Mouse (Mus musculus) embryonic facial prominence, embryonic 11.5 days (tissue): ENCODE measurements around the gene Abcb10. TPM values are rescaled to one million over a fixed set of nuclear protein-coding genes. Genes with fewer than 3 reads are reported as not detected.
A peak's percentile ranks its signal among the peaks of the same experiment; 100 is the strongest.

ENCODE experiments used
- ATAC-seq: fragments of 200-750 bp; cut with Nextera tagmentation; replicated peaks from 2 replicates; pipeline ENCODE4 v1.8.0; 2017; ENCODE audit warnings: low read depth; ENCODE audit not compliant: insufficient number of reproducible peaks, low FRiP score, low TSS enrichment
- DNase-seq: peaks from one replicate; pipeline ENCODE4 v3.0.0-alpha.2; 2015; ENCODE audit warnings: low spot score
- H3K27ac ChIP-seq: fragments of 300-500 bp; sonication (generic); replicated peaks from 2 replicates; pipeline ENCODE4 v1.5.1; 2014; ENCODE audit warnings: mild to moderate bottlenecking, low read depth, low read length, control low read depth
- H3K27me3 ChIP-seq: fragments of 300-500 bp; sonication (generic); 2 replicates; pipeline ENCODE4 v1.6.1; 2014; ENCODE audit warnings: mild to moderate bottlenecking, low read length, moderate library complexity, mixed read lengths; ENCODE audit not compliant: control insufficient read depth, insufficient read depth
- H3K36me3 ChIP-seq: fragments of 300-500 bp; sonication (generic); replicated peaks from 2 replicates; pipeline ENCODE4 v1.6.1; 2014; ENCODE audit warnings: low read depth, mild to moderate bottlenecking, low read length, moderate library complexity, mixed read lengths; ENCODE audit not compliant: control insufficient read depth, insufficient read depth
- H3K4me1 ChIP-seq: fragments of 300-500 bp; sonication (generic); 2 replicates; pipeline ENCODE4 v1.6.1; 2014; ENCODE audit warnings: low read length, mixed read lengths; ENCODE audit not compliant: control insufficient read depth, insufficient read depth
- H3K4me2 ChIP-seq: fragments of 300-500 bp; sonication (generic); 2 replicates; pipeline ENCODE4 v1.6.1; 2014; ENCODE audit warnings: low read depth, mild to moderate bottlenecking, control low read depth, low read length, moderate library complexity
- H3K4me3 ChIP-seq: fragments of 300-500 bp; sonication (generic); 2 replicates; pipeline ENCODE4 v1.5.1; 2014; ENCODE audit warnings: low read depth, low read length, control low read depth
- H3K9ac ChIP-seq: fragments of 300-500 bp; sonication (generic); replicated peaks from 2 replicates; pipeline ENCODE4 v1.6.1; 2014; ENCODE audit warnings: mild to moderate bottlenecking, control low read depth, low read length
- H3K9me3 ChIP-seq: fragments of 300-500 bp; sonication (generic); replicated peaks from 2 replicates; pipeline ENCODE4 v1.6.1; 2016; ENCODE audit warnings: mild to moderate bottlenecking, low read length, inconsistent platforms, mixed read lengths; ENCODE audit not compliant: control insufficient read depth
- WGBS: fragments of 180-500 bp; shearing (Covaris S2); extraction: QIAGEN DNeasy Blood & Tissue Kit; methylation state at CpG from one replicate; pipeline ENCODE4 v1.1.7; 2014; 5-methylcytosine and 5-hydroxymethylcytosine counted together
- polyA plus RNA-seq: library from polyadenylated mRNA; unstranded; fragments of >200 nt; fragmentation: Nextera tagmentation; extraction: Ambion mirVana; gene quantifications from 2 replicates; pipeline ENCODE4 v1.2.1, GENCODE M21; 2014

Abcb10 gene
- polyA plus RNA-seq, 1 experiment from 2014 or later, result 18.8 TPM

DNA sequence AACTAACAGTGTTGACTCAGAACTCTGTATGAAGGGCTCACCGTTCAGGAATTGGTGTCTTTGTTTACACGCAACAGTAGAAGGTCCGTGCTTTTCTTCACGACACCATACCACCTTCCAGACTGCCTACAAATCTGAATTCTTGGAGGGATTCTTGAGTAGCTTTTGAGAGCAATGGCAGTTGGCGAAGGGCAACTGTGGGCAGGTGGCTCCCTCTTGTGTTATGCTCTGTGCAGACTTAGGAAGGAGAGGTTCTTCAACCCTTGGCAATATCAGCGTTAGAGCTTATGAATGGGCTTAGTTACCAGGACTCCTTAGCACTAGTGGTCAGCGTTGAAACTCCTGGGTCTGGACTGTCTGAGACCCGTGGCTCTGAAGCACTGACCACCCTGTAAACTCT is 9.7 kb upstream of the Abcb10 start:
- Histone ChIP-seq H3K4me2 (no peak overlapping the region), H3K4me1 (no peaks in the 10 kb centered on the region), H3K4me3 (no peak overlapping the region), H3K9me3 (no peaks in the 10 kb centered on the region), H3K27ac (no peak overlapping the region), H3K36me3 (no peaks in the 10 kb centered on the region; the same call in 1 of the 2 replicates), H3K27me3 (no peaks in the 10 kb centered on the region), H3K9ac (no peak overlapping the region)
- ATAC-seq (no peak), DNase-seq (no peak)
- 86% methylated on average over 8 of the region's 8 CpGs for WGBS

DNA sequence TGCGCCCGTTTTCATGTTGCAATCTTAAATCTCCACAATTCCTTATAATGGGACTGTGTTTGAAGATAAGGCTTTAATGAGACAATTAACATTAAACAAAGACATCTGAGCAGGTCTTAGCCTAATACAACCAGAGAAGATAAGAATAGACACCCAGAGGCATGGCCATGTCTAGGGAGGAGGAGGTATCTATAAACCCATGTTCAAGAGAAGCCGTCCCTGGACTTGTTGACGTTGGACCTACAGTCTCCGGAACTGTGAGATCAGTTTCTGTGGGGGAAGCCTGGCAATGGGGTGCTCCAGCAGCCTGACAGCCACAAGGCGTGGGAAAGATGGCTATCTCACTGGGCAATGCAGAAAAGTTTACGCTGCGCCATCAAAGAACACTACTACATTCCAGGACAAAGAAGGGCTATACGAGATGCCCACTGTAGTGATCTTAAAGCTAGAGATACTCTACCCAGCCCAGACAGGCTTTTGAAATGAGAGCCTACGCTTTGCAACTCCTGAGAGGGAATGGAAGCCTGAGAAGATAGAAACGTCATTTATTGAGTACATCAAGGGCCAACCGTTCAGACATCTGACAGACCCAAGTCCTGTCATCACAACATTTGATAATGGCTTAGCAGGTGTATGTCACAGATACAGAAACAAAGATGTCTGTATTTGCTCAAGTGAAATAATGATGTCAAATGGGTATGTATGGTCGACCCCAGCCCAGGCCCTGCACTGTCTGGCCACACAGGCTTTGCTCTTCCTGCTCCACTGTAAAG is 7.5 kb upstream of the Abcb10 start:
- Histone ChIP-seq H3K27me3 (no peaks in the 10 kb centered on the region), H3K9me3 (no peaks in the 10 kb centered on the region), H3K4me3 (no peak overlapping the region), H3K4me1 (no peaks in the 10 kb centered on the region), H3K4me2 (no peak overlapping the region), H3K9ac (no peak overlapping the region), H3K27ac (no peak overlapping the region), H3K36me3 (no peaks in the 10 kb centered on the region; the same call in 1 of the 2 replicates)
- ATAC-seq (no peak), DNase-seq (no peak)
- WGBS, result 85% methylated on average over 13 of the region's 13 CpGs

DNA sequence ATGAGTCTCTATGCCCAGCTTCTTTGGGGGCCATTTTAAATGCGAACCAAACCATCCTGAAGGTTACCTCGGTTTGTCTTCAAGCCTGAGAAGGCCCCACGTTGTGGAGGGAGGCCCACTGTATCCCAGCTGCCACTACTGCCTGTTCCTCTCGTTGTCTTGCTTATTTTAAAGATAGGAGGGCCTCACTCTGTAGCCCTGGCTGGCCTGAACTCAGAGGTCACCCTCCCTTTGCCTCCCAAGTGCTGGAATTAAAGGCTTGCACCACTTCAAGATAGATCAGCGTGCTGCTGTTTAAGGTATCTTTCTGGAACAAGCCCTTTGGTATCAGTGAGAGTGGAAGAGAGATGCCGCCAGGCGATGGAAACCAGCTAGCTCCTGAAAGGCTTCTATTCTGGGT is 6.2 kb upstream of the Abcb10 start:
- no peak overlapping the region for H3K9ac ChIP-seq
- ATAC-seq (no peak), DNase-seq (no peak)
- 76% methylated on average over 7 of the region's 7 CpGs for WGBS
- H3K4me3 ChIP-seq, result no peak overlapping the region
- H3K36me3 ChIP-seq, result no peaks in the 10 kb centered on the region; the same call in 1 of the 2 replicates
- no peaks in the 10 kb centered on the region for H3K27me3 ChIP-seq
- H3K27ac ChIP-seq, result no peak overlapping the region
- H3K4me2 ChIP-seq, result no peak overlapping the region
- H3K4me1 ChIP-seq, result no peaks in the 10 kb centered on the region
- H3K9me3 ChIP-seq, result no peaks in the 10 kb centered on the region

DNA sequence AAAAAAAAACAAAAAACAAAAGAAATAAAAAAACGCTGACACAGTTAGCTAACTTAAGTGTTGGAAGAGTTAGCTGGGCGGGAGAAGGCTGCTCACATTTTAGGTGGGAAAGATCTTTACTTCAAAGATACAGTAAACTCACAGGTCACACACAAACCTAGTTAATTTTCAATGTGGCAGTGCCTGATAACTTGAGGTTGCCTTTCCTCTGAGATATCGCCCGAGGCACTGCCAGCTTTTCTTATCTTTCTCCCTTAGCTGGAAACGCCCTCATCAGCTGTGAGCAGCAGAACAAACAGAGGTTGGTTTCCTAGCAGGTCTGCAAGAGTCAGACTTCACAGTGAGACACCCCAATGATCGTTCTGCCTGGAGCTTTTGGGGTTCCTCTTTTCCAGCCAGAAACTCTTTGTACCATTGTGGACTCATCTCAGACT is 5.7 kb upstream of the Abcb10 start:
- Histone ChIP-seq H3K36me3 (no peaks in the 10 kb centered on the region), H3K4me2 (no peak overlapping the region), H3K9me3 (no peaks in the 10 kb centered on the region), H3K27ac (no peak overlapping the region), H3K4me3 (no peak overlapping the region), H3K27me3 (no peaks in the 10 kb centered on the region), H3K4me1 (no peaks in the 10 kb centered on the region), H3K9ac (no peak overlapping the region)
- WGBS, result 63% methylated on average over 6 of the region's 6 CpGs
- DNase-seq, result no peak
- no peak for ATAC-seq

DNA sequence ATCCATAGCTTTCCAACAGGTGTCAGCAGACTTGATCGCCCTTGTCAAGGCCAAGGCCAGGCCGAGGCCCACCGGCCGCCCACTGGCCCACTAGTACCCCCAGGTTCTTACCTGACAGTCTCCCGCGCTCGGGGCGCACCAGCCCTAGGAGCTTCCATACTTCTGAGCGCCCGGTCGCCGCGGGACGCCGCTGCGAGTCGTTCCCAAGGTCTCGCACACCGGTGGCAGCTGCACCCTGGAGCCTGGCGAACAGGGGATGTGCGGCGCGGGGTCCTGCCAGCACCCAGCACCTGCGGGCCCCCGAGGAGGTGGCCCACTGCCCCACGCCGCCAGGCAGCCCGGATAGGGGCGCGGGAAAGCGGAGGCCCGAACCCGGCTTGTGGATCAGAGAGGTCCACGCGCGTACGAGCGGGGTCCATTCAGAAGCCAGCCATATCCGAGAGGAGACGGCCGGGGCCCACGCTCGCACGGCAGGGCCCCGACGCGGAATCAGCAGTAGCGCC is 580 bp downstream of the Abcb10 start:
- H3K9me3 ChIP-seq, result no peaks in the 10 kb centered on the region
- WGBS, result under 1% methylated on average over 48 of the region's 48 CpGs

DNA sequence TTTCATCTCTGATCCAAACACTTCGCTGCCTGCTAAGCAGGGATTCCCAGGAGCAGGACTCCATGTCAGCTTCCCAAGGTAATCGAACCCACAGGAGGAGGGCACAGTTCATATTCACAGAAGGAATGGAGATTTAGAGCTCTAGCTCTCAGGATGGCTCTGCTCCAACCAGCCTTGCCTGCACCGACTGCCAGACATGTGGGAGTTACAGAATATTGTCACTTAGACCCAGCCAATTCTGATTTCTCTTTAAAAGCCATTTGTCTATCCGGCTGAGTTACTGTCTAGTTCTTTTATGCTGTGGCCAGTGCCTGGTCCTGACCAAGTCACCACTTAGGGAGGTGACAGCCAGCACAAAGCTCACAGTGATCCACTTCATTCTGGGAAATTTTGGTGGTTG is 1.2 kb downstream of the Abcb10 start:
- no peaks in the 10 kb centered on the region for H3K4me1 ChIP-seq
- 56% methylated on average over 4 of the region's 4 CpGs for WGBS
- no peak overlapping the region for H3K27ac ChIP-seq
- H3K9ac ChIP-seq, result no peak overlapping the region; the same call in 1 of the 2 replicates
- H3K27me3 ChIP-seq, result no peaks in the 10 kb centered on the region
- H3K36me3 ChIP-seq, result no peaks in the 10 kb centered on the region
- no peak for DNase-seq
- no peaks in the 10 kb centered on the region for H3K9me3 ChIP-seq
- peak overlapping the region; percentile 6; the same call in 1 of the 2 replicates for H3K4me3 ChIP-seq
- ATAC-seq, result no peak
- no peak overlapping the region; the same call in 1 of the 2 replicates for H3K4me2 ChIP-seq

More for the DNA sequence above, 580 bp downstream of the Abcb10 start:
- Histone ChIP-seq H3K4me3 (peak overlapping the region; percentile 77), H3K4me1 (no peaks in the 10 kb centered on the region), H3K9ac (peak overlapping the region; percentile 85), H3K36me3 (no peaks in the 10 kb centered on the region), H3K4me2 (peak overlapping the region; percentile 95), H3K27me3 (no peaks in the 10 kb centered on the region), H3K27ac (peak overlapping the region; percentile 66)
- DNase-seq (no peak), ATAC-seq (peak; percentile 56)

DNA sequence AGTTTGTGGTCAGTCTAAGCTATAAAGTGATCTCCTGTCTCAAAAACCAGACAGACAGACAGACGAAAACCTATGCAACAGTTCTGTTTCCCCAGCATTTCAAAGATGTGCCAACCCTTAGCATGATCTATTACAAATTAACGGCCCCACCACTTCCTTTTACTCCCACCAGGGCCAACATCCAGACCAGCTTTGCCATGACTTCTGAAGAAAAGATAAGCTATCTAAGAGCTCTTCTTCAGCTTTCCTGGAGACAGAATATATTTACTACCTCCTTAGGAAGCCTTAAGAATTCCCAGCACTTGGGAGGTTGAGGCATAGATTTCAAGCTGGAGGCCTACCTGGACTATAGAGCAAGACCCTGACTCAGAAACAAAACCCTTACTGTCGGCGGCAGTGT is 2.7 kb downstream of the Abcb10 start:
- Histone ChIP-seq H3K9ac (no peak overlapping the region), H3K4me3 (no peak overlapping the region), H3K4me1 (no peaks in the 10 kb centered on the region), H3K9me3 (no peaks in the 10 kb centered on the region), H3K4me2 (no peak overlapping the region), H3K27ac (no peak overlapping the region), H3K36me3 (no peaks in the 10 kb centered on the region), H3K27me3 (no peaks in the 10 kb centered on the region)
- ATAC-seq, result no peak
- WGBS, result 59% methylated on average over 4 of the region's 4 CpGs
- no peak for DNase-seq

DNA sequence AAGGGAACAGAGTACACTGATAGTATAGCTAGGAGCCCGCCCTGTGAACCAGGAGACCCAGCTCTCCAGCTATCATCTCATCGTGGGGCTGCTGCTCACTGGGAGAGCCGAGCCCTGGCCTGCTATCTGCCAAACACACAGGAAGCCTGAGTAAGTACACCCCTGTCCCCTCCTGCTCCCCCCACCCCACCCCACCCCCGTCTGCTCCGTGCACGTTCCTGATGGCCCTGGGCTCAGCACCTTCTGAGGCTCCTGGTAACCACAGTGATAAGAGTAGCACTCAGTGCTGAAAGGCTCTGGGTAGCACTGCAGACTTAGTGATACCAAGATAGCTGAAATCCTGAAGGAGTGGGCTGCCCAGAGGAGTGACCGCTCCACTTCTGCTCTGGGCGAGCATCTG is 4.0 kb downstream of the Abcb10 start:
- H3K4me3 ChIP-seq, result no peak overlapping the region
- no peak overlapping the region for H3K9ac ChIP-seq
- no peaks in the 10 kb centered on the region for H3K27me3 ChIP-seq
- WGBS, result 75% methylated on average over 8 of the region's 8 CpGs
- no peaks in the 10 kb centered on the region for H3K4me1 ChIP-seq
- no peak overlapping the region for H3K4me2 ChIP-seq
- no peaks in the 10 kb centered on the region for H3K9me3 ChIP-seq
- H3K27ac ChIP-seq, result no peak overlapping the region
- ATAC-seq (0 out of 2 replicates have a peak, but pooled peaks have one; percentile 35), DNase-seq (no peak)
- H3K36me3 ChIP-seq, result no peaks in the 10 kb centered on the region
